Mouse (Mus musculus) MEL (cell line): ENCODE measurements around the gene Hcrtr1.

Experiments
- BHLHE40 ChIP-seq: IDR thresholded peaks from 2 replicates; pipeline ENCODE4 v1.6.1; 2012; ENCODE audit warnings: low read depth, mild to moderate bottlenecking, inconsistent platforms, low read length, improper control_type of control experiment, borderline replicate concordance
- CTCF ChIP-seq, 3 experiments: IDR thresholded peaks in 2 of 3; conservative IDR thresholded peaks in 1 of 3; 2 replicates each; pipeline ENCODE4 v1.5.1; 2011 to 2012; ENCODE audit warnings: low read length in 3 of 3, low read depth in 2 of 3, mild to moderate bottlenecking in 2 of 3, improper control_type of control experiment in 1 of 3, inconsistent platforms in 1 of 3, mixed read lengths in 1 of 3, moderate library complexity in 1 of 3; ENCODE audit not compliant: control insufficient read depth in 1 of 3, insufficient read depth in 1 of 3, poor library complexity in 1 of 3, severe bottlenecking in 1 of 3
- ELF1 ChIP-seq: IDR thresholded peaks from 2 replicates; pipeline ENCODE4 v1.6.1; 2014; ENCODE audit warnings: low read depth, mild to moderate bottlenecking, inconsistent platforms, low read length, improper control_type of control experiment, moderate library complexity
- EP300 ChIP-seq, 2 experiments: IDR thresholded peaks; 2 replicates each; pipeline ENCODE4 v1.6.1; 2011; ENCODE audit warnings: improper control_type of control experiment in 2 of 2, low read length in 2 of 2, low read depth in 1 of 2, mild to moderate bottlenecking in 1 of 2
- GATA1 ChIP-seq: IDR thresholded peaks from 2 replicates; pipeline ENCODE4 v1.6.1; 2011; ENCODE audit warnings: low read depth, low read length, improper control_type of control experiment
- JUND ChIP-seq: IDR thresholded peaks from 2 replicates; pipeline ENCODE4 v1.6.1; 2011; ENCODE audit warnings: low read depth, mild to moderate bottlenecking, improper control_type of control experiment, low read length
- MAFK ChIP-seq: IDR thresholded peaks from 2 replicates; pipeline ENCODE4 v1.6.1; 2011; ENCODE audit warnings: low read depth, mild to moderate bottlenecking, low read length, improper control_type of control experiment, borderline replicate concordance
- MAZ ChIP-seq: IDR thresholded peaks from 2 replicates; pipeline ENCODE4 v1.6.1; 2012; ENCODE audit warnings: low read depth, mild to moderate bottlenecking, inconsistent platforms, low read length, improper control_type of control experiment
- MEF2A ChIP-seq: IDR thresholded peaks from 2 replicates; pipeline ENCODE4 v1.6.1; 2014; ENCODE audit warnings: low read depth, mild to moderate bottlenecking, inconsistent platforms, low read length, improper control_type of control experiment; ENCODE audit not compliant: poor library complexity, insufficient replicate concordance, severe bottlenecking; ENCODE audit errors: extremely low read depth
- MYC ChIP-seq: IDR thresholded peaks from 2 replicates; pipeline ENCODE4 v1.6.1; 2011; ENCODE audit warnings: low read depth, mild to moderate bottlenecking, low read length, improper control_type of control experiment, moderate library complexity
- POLR2A ChIP-seq, 2 experiments: IDR thresholded peaks; 2 replicates each; pipeline ENCODE4 v1.6.1; 2011 to 2012; ENCODE audit warnings: low read length in 2 of 2, mild to moderate bottlenecking in 2 of 2, control low read depth in 1 of 2, improper control_type of control experiment in 1 of 2, low read depth in 1 of 2, moderate library complexity in 1 of 2; ENCODE audit not compliant: control insufficient read depth in 1 of 2, insufficient read depth in 1 of 2, poor library complexity in 1 of 2
- SIN3A ChIP-seq: IDR thresholded peaks from 2 replicates; pipeline ENCODE4 v1.6.1; 2012; ENCODE audit warnings: low read length, improper control_type of control experiment, inconsistent platforms
- TBP ChIP-seq: IDR thresholded peaks from 2 replicates; pipeline ENCODE4 v1.8.0; 2011; ENCODE audit warnings: low read depth, low read length, improper control_type of control experiment
- ZNF384 ChIP-seq: IDR thresholded peaks from 2 replicates; pipeline ENCODE4 v1.6.1; 2012; ENCODE audit warnings: low read depth, mild to moderate bottlenecking, inconsistent platforms, low read length, improper control_type of control experiment

- TF ChIP-seq MAFK (no peak), SIN3A (no peak), EP300 (IDR thresholded peaks at IDR 0.05; ENCODE audit: low read depth in 1 of 2, low read length in 2 of 2) (no peak), CTCF (IDR thresholded peaks at IDR 0.05 in 2 of 3, conservative IDR thresholded peaks at IDR 0.05 in 1 of 3; ENCODE audit: control insufficient read depth in 1 of 3, insufficient read depth in 1 of 3, low read depth in 2 of 3, low read length in 3 of 3, poor library complexity in 1 of 3, severe bottlenecking in 1 of 3) (no peak), TBP (no peak), GATA1 (no peak), JUND (no peak), MAZ (no peak), ZNF384 (no peak), MEF2A (no peak), ELF1 (no peak), MYC (no peak), POLR2A (IDR thresholded peaks at IDR 0.05; ENCODE audit: control insufficient read depth in 1 of 2, insufficient read depth in 1 of 2, low read depth in 1 of 2, low read length in 2 of 2, poor library complexity in 1 of 2) (no peak), BHLHE40 (no peak)
Observed at GRCm38 (mm10) chr4:130161349-130161748, 22.2 kb upstream of the Hcrtr1 start.
